Mouse (Mus musculus) liver, postnatal 0 days (tissue): ENCODE data around the gene Vmn2r96. TPM values are rescaled to one million over a fixed set of nuclear protein-coding genes. Genes with fewer than 3 reads are reported as not detected.
A peak's percentile ranks its signal among the peaks of the same experiment; 100 is the strongest.
"Not testable (repeated sequence)": the region's sequence is repeated elsewhere in the genome, so short reads cannot be mapped to it uniquely, and the experiment has no call there.

Experiments used
- ATAC-seq: fragments of 200-750 bp; cut with Nextera tagmentation; 2 replicates; pipeline ENCODE4 v1.8.0; 2017; ENCODE audit warnings: mild to moderate bottlenecking, moderate library complexity
- DNase-seq: peaks from one replicate; pipeline ENCODE4 v3.0.0-alpha.2; 2016
- H3K27ac ChIP-seq: fragments of 300-500 bp; sonication (generic); 2 replicates; pipeline ENCODE4 v1.5.1; 2014; ENCODE audit warnings: antibody characterized with exemption, moderate library complexity, mild to moderate bottlenecking, low read depth
- H3K27me3 ChIP-seq: fragments of 300-500 bp; sonication (generic); 2 replicates; pipeline ENCODE4 v1.6.1; 2014; ENCODE audit warnings: low read length, control low read depth, mixed read lengths; ENCODE audit not compliant: insufficient read depth
- H3K36me3 ChIP-seq: fragments of 300-500 bp; sonication (generic); replicated peaks from 2 replicates; pipeline ENCODE4 v1.6.1; 2014; ENCODE audit warnings: mild to moderate bottlenecking, control low read depth, low read length, moderate library complexity, mixed read lengths; ENCODE audit not compliant: insufficient read depth
- H3K4me1 ChIP-seq: fragments of 300-500 bp; sonication (generic); 2 replicates; pipeline ENCODE4 v1.6.1; 2014; ENCODE audit warnings: antibody characterized with exemption, mild to moderate bottlenecking, control low read depth; ENCODE audit not compliant: insufficient read depth
- H3K4me2 ChIP-seq: fragments of 300-500 bp; sonication (generic); 2 replicates; pipeline ENCODE4 v1.6.1; 2014; ENCODE audit warnings: low read depth, mild to moderate bottlenecking, low read length, moderate library complexity, mixed read lengths
- H3K4me3 ChIP-seq: fragments of 300-500 bp; sonication (generic); 2 replicates; pipeline ENCODE4 v1.5.1; 2014; ENCODE audit warnings: low read depth, low read length
- H3K9ac ChIP-seq: fragments of 300-500 bp; sonication (generic); replicated peaks from 2 replicates; pipeline ENCODE4 v1.6.1; 2014; ENCODE audit warnings: mild to moderate bottlenecking, moderate library complexity
- H3K9me3 ChIP-seq: fragments of 300-500 bp; sonication (generic); 2 replicates; pipeline ENCODE4 v1.6.1; 2016; ENCODE audit warnings: mild to moderate bottlenecking, control low read depth, low read length, mixed read lengths
- CTCF ChIP-seq: sonication (generic); IDR thresholded peaks from 2 replicates; pipeline ENCODE4 v1.5.1; 2016; ENCODE audit warnings: antibody characterized with exemption, low read depth
- EP300 ChIP-seq: IDR thresholded peaks from 2 replicates; pipeline ENCODE4 v1.6.1; 2016; ENCODE audit warnings: antibody characterized with exemption, low read depth, mild to moderate bottlenecking
- WGBS: fragments of 180-500 bp; shearing (Covaris S2); extraction: QIAGEN DNeasy Blood & Tissue Kit; methylation state at CpG from one replicate; pipeline ENCODE4 v1.1.7; 2014; ENCODE audit not compliant: insufficient replicate concordance; 5-methylcytosine and 5-hydroxymethylcytosine counted together
- polyA plus RNA-seq: library from polyadenylated mRNA; unstranded; fragments of >200 nt; fragmentation: Nextera tagmentation; extraction: Ambion mirVana; gene quantifications from 2 replicates; pipeline ENCODE4 v1.2.1, GENCODE M21; 2015

Gene Vmn2r96
- polyA plus RNA-seq, result not detected in 2 replicates

DNA sequence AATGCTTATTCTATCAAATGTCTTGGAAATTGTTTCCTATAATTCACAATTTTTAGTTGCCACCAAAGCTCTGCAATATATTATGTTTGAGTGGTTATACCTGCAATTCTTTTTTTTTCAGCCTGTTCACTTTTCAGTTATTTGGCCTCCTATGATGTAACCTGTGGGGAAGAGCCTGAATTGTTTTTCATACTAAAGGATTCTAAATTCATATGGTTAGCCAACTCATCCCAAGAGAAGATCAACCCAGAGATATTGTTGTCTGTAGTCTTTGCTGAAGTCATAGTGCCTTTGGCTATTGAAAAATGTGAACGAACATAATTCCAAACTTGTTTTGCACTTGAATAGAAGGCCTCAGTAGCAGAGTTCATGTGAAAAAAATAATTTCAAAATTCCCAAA, at the start of gene Vmn2r96:
Vmn2r96 (plus strand) TSS at position 301 of the 400 bp plus-strand sequence.
- not testable (repeated sequence) for H3K9ac ChIP-seq, H3K4me1 ChIP-seq, H3K9me3 ChIP-seq, H3K27ac ChIP-seq, ATAC-seq, H3K36me3 ChIP-seq, DNase-seq, H3K27me3 ChIP-seq, H3K4me3 ChIP-seq, H3K4me2 ChIP-seq
- 67% methylated on average over 1 of the region's 1 CpGs for WGBS

DNA sequence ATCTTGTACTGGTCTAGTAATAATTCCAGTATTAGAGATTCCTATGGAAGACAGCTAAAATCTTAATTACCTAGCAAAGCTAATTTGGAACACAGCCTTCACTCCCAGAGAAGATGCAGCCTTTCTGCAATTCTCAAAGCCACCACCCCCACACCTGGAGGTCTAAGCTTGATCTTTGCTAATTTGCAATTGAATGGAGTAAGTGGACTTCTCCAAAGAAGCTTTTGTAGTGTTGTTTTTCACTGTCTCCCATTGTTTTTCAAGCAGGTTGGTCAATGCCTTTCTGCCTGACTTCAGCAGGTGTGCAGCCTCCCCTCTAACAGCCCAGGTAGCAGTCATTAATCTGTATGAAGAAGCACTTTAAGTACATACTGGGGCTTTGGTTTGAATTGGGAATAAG, 49.6 kb upstream of the Vmn2r96 start:
- no peaks in the 10 kb centered on the region for H3K4me1 ChIP-seq
- TF ChIP-seq EP300 (no peak), CTCF (no peak)
- ATAC-seq (no peak), DNase-seq (no peak)
- peaks cover 4% of the 10 kb centered on the region; the same call in 1 of the 2 replicates for H3K9me3 ChIP-seq
- H3K27me3 ChIP-seq, result no peaks in the 10 kb centered on the region
- no peak overlapping the region for H3K4me2 ChIP-seq
- no peak overlapping the region for H3K9ac ChIP-seq
- H3K36me3 ChIP-seq, result no peaks in the 10 kb centered on the region
- no peak overlapping the region for H3K27ac ChIP-seq
- H3K4me3 ChIP-seq, result no peak overlapping the region

DNA sequence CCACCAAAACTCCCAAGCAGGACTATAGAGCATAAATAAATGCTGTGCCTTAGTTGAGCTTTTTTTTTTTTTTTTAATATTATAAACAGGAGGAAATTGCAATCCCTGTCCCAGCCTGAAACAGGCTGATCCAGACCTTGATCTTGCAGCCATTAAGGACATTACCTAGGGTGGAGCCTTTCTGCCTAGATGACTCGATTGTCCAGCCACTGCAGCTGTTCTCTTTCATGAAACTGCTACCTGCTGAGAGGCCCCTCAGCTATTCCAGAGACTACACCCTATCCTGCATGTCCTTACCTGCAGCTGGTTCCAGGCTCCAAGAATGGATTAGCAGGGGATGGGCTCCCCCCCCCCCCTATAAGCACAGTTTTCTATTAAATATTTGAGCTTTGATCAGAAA, 49.0 kb upstream of the Vmn2r96 start:
- H3K36me3 ChIP-seq, result no peaks in the 10 kb centered on the region
- no peak for DNase-seq
- WGBS, result 63% methylated on average over 1 of the region's 1 CpGs
- H3K27me3 ChIP-seq, result no peaks in the 10 kb centered on the region
- no peak overlapping the region for H3K27ac ChIP-seq
- H3K4me2 ChIP-seq, result no peak overlapping the region
- H3K4me3 ChIP-seq, result no peak overlapping the region
- ATAC-seq, result no peak
- no peak for TF ChIP-seq EP300
- peaks cover 4% of the 10 kb centered on the region; the same call in 1 of the 2 replicates for H3K9me3 ChIP-seq
- no peak overlapping the region for H3K9ac ChIP-seq
- no peaks in the 10 kb centered on the region for H3K4me1 ChIP-seq

DNA sequence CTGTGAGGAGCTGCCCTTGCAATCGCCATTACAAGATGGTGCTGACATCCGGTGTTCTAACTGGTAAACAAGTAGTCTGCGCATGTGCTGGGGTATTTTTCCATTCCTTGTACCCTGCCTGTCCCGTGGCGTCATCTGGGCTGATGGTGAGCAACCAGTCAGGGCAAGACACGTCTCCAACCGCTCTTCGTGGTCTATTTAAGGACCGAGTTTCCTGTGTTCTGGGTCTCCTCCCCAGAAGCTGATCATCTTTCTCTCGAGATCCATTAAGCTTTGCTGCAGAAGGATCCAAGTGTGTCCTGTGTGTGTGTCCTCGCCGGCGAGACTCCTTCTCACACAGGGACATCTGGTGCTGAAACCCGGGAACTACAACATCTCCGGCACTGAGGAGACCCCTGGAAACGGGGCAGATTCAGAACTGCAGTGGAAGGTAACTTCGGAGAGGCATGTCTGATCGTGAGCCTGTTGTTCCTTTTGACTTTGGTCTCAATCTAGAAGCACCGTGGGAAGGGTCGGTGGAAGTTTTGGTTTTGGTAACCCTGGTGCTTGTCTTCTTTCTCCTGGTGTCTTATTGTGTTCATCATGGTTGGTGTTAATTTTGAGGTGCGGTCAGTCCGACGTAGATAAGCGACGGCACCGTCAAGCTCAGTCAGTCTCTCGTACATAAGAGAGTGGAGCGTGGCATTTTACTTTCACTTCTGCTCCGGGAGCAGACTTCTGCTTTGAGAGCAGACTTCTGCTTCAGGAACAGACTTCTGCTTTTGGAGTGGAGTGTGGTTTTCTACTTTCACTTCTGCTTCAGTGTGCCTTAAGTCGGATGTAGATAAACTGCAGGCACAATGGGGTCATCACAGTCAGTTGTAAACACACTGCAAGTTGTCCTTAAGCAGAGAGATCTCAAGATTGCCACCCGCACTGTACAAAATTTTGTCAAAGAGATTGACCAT, 14.5 kb upstream of the Vmn2r96 start:
- peak; percentile 41; the same call in 1 of the 2 replicates for ATAC-seq
- DNase-seq, H3K9ac ChIP-seq, H3K4me1 ChIP-seq, H3K27ac ChIP-seq, H3K4me2 ChIP-seq, H3K27me3 ChIP-seq, H3K4me3 ChIP-seq, H3K9me3 ChIP-seq, H3K36me3 ChIP-seq: not testable (repeated sequence)
- 74% methylated on average over 31 of the region's 31 CpGs for WGBS

DNA sequence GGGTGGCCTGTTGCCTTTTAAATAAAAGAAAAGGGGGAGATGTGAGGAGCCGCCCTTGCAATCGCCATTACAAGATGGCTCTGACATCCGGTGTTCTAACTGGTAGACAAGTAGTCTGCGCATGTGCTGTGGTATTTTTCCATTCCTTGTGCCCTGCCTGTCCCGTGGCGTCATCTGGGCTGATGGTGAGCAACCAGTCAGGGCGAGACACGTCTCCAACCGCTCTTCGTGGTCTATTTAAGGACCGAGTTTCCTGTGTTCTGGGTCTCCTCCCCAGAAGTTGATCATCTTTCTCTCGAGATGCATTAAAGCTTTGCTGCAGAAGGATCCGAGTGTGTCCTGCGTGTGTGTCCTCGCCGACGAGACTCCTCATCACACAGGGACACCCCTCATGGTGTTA, 6.8 kb upstream of the Vmn2r96 start:
- not testable (repeated sequence) for ATAC-seq, H3K9me3 ChIP-seq, H3K36me3 ChIP-seq, H3K27ac ChIP-seq, DNase-seq, H3K4me2 ChIP-seq, H3K4me3 ChIP-seq, H3K27me3 ChIP-seq, H3K4me1 ChIP-seq, H3K9ac ChIP-seq
- WGBS, result 78% methylated on average over 17 of the region's 17 CpGs

DNA sequence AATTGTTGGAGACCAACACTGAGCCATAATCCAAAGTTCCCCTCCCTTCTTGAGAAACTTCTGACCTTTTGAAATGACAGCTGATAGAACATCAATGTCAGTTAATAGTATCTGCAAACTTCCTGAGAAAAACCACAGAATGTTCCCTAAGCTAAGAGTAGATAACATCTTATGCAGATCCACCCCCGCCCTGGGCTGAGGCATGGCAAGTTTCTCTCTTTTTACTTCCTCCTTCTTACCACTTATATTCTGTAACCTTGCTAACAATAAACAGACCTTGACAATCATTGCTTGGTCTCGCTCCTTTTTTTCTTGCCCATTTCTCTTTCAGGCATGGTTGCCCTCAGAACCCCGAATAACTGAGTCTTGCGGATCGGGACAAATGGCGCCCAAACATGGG, 42.2 kb downstream of the Vmn2r96 start:
- not testable (repeated sequence) for H3K9ac ChIP-seq, H3K4me1 ChIP-seq

DNA sequence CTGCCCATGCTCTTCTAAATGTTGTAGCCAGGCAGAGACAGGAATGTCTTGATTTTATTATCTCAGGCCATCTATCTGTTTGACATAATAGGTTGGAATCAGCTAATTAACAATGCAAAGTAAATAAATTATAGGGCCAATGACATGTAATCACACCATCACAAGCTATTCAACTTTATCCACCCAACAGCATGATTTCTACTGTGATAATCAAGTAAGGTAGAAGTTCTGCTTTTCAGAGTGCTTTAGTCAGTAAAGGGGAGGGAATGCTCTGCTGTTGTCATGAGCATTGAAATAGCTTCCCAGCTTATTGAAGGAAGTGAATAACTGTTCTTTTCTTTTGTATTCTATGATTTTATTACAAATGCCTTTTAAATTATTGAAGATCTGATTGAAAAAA, 53.6 kb downstream of the Vmn2r96 start:
- Histone ChIP-seq H3K9me3 (no peaks in the 10 kb centered on the region; the same call in 1 of the 2 replicates), H3K27me3 (no peaks in the 10 kb centered on the region), H3K9ac (no peak overlapping the region), H3K4me2 (no peak overlapping the region), H3K4me1 (no peaks in the 10 kb centered on the region), H3K4me3 (no peak overlapping the region), H3K36me3 (no peaks in the 10 kb centered on the region), H3K27ac (no peak overlapping the region)
- TF ChIP-seq EP300 (no peak), CTCF (no peak)
- no peak for ATAC-seq
- no peak for DNase-seq

More for the DNA sequence above, 42.2 kb downstream of the Vmn2r96 start:
- not testable (repeated sequence) for ATAC-seq, H3K36me3 ChIP-seq, DNase-seq, H3K9me3 ChIP-seq, H3K27me3 ChIP-seq, H3K4me3 ChIP-seq, H3K4me2 ChIP-seq, H3K27ac ChIP-seq
- WGBS, result 76% methylated on average over 6 of the region's 6 CpGs

Other genes with a start within 250 kb of the Vmn2r96 start
- not detected in 2 replicates for gene Vmn2r95, start 149.1 kb upstream of the Vmn2r96 start, polyA plus RNA-seq